Mouse (Mus musculus): ENCODE measurements at regions not wholly inside any gene's neighbourhood (a gene's known extent, or its start where the extent isn't known, plus 50 kb on each side); places are given as distances from the start of the nearest gene placed in this dataset.

DNA sequence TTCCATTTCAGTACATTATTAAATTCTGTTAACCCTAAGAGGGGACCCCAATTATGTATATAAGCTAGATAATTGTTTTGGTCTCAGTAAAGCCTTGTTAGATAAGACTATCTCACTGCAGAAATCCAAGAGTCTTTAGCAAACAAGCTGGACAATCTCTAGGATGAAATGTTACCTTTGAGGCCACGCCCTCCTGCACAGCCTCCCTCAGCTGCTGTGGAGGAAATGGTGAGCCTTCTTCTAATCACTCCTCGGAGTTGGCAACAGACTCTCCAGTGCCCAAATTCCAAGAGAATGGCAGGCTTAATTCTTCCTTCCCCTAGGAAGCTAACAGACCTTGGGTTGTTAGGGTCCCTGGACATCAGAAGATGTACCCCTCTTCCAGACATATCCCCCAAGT lies 252.7 kb upstream of the Gadl1 start:
- H3K4me3 ChIP-seq (replicated peaks): no peak overlapping the region
- peaks cover 4% of the 10 kb centered on the region for H3K4me1 ChIP-seq (ENCODE audit: control insufficient read depth)
- TF ChIP-seq GATA1 (IDR thresholded peaks at IDR 0.05; ENCODE audit: low read length) (no peak), TAL1 (IDR thresholded peaks at IDR 0.05; ENCODE audit: low read length) (no peak)
- H3K36me3 ChIP-seq (ENCODE audit: control insufficient read depth): no peaks in the 10 kb centered on the region
- H3K9me3 ChIP-seq (ENCODE audit: control insufficient read depth, low read length): peaks cover 5% of the 10 kb centered on the region
- no peaks in the 10 kb centered on the region for H3K27me3 ChIP-seq (ENCODE audit: control insufficient read depth)

DNA sequence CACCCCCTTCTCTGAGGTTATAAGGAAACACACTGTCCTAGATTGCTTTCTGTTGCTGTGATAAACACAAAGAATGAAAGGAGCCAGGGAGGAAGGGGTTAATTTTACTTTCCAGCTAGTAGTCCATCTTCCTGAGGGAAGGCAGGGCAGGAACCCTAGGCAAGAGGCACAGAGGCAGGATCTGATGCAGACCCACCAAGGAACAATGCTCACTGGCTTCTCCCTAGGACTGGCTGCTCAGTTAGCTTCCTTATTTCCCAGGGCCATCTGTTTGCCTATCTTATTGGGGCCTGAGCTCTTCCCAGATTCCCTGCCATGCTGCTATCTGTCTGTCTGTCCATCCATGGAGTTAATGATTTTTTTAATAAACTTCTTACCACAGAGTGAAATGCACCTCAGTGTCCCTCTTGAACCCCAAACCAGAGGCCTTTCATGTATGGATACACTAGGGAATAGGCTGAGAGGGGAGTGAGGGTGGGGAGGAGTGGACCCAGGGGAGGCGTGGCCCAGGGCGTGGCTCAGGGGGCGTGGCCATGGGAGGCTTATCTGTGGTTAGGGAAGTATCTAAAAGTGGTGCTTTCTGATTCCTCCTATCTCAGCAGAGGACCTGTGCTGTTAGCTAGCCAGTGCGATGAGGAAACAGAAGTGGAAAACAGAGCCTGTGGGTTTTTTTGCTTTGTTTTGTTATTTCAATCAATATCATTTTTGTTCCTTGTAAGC lies 252.1 kb upstream of the Gadl1 start:
- Histone ChIP-seq H3K36me3 (ENCODE audit: control insufficient read depth) (no peaks in the 10 kb centered on the region), H3K27me3 (ENCODE audit: control insufficient read depth) (no peaks in the 10 kb centered on the region), H3K4me1 (ENCODE audit: control insufficient read depth) (peaks cover 4% of the 10 kb centered on the region), H3K4me3 (replicated peaks) (no peak overlapping the region), H3K9me3 (ENCODE audit: control insufficient read depth, low read length) (peaks cover 5% of the 10 kb centered on the region)
- TF ChIP-seq TAL1 (IDR thresholded peaks at IDR 0.05; ENCODE audit: low read length) (no peak), GATA1 (IDR thresholded peaks at IDR 0.05; ENCODE audit: low read length) (no peak)

DNA sequence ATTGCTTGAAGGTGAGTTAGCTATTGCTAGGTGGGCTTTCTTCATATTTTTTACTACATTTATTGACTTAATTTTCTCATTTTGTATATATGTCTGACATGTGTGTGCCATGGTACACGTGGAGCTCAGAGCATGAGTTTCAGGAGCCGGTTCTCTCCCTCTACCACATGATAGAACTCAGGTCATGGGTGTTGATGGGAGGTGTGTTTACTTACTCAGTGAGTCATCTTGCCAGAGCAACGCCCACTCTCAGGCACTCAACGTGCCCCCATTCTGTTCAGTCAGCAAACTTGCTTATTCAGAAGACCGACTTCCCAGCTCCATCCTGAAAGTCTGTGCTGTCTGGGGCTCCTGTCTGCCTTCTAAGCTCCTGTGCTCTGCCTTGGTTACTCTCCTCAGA lies 250.8 kb upstream of the Gadl1 start:
- Histone ChIP-seq H3K27me3 (ENCODE audit: control insufficient read depth) (no peaks in the 10 kb centered on the region), H3K4me3 (replicated peaks) (no peak overlapping the region), H3K9me3 (ENCODE audit: control insufficient read depth, low read length) (no peaks in the 10 kb centered on the region; the same call in 1 of the 2 replicates), H3K36me3 (ENCODE audit: control insufficient read depth) (no peaks in the 10 kb centered on the region), H3K4me1 (ENCODE audit: control insufficient read depth) (peaks cover 4% of the 10 kb centered on the region)
- no peak for TF ChIP-seq TAL1 (IDR thresholded peaks at IDR 0.05; ENCODE audit: low read length)
- TF ChIP-seq GATA1 (IDR thresholded peaks at IDR 0.05; ENCODE audit: low read length): no peak

DNA sequence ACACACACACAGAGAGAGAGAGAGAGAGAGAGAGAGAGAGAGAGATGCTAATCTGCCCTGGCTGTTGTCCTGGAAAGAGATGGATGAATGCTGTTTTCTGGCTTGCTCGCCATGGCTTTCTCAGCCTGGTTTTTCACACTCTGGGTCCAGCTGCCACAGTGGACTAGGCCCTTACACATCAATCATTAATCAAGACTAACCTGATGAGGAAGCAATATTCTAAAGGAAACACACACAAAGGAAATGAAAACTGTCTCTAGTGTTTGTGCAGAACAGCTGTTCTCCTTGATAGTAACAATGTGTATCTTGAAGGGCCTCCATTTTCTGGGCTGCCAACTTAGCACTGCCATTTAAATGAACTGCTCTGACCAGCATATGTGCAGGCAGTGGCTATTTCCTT lies 248.9 kb upstream of the Gadl1 start:
- no peaks in the 10 kb centered on the region; the same call in 1 of the 2 replicates for H3K9me3 ChIP-seq (ENCODE audit: control insufficient read depth, low read length)
- TF ChIP-seq TAL1 (IDR thresholded peaks at IDR 0.05; ENCODE audit: low read length) (no peak), GATA1 (IDR thresholded peaks at IDR 0.05; ENCODE audit: low read length) (no peak)

DNA sequence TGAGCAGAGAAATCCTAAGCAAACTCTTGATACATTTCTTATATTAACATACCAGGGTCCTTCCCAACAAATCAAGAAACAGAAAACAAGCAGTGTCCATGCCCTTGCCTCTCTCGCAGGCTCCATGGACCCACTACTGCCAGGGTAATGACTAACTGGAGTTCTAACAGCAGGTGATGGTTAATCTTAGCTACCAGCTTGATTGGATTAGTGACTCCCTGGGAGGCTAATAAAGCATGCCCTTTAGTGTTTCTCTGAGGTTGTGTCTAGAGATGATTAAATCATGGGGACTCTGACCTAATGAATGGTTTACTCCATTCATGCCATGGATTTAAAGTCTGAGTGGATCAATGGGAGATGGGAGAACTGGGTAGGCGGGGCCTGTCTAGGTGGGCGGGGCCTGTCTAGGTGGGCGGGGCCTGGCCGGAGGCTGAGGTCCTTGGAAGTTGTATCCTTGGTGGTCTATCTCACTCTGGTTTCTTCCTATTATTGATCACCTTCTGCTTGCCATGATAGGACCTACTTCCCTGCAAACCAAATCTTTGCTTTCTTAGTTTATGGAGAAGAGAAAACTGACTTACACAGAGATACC lies 247.3 kb upstream of the Gadl1 start:
- Histone ChIP-seq H3K27me3 (ENCODE audit: control insufficient read depth) (no peaks in the 10 kb centered on the region), H3K4me3 (replicated peaks) (no peak overlapping the region), H3K9me3 (ENCODE audit: control insufficient read depth, low read length) (no peaks in the 10 kb centered on the region; the same call in 1 of the 2 replicates), H3K36me3 (ENCODE audit: control insufficient read depth) (no peaks in the 10 kb centered on the region), H3K4me1 (ENCODE audit: control insufficient read depth) (peaks cover 4% of the 10 kb centered on the region)
- TF ChIP-seq TAL1 (IDR thresholded peaks at IDR 0.05; ENCODE audit: low read length) (no peak), GATA1 (IDR thresholded peaks at IDR 0.05; ENCODE audit: low read length) (no peak)

More for the DNA sequence above, 248.9 kb upstream of the Gadl1 start:
- no peaks in the 10 kb centered on the region for H3K36me3 ChIP-seq (ENCODE audit: control insufficient read depth)
- H3K4me1 ChIP-seq (ENCODE audit: control insufficient read depth): peaks cover 4% of the 10 kb centered on the region
- no peaks in the 10 kb centered on the region for H3K27me3 ChIP-seq (ENCODE audit: control insufficient read depth)
- no peak overlapping the region for H3K4me3 ChIP-seq (replicated peaks)

DNA sequence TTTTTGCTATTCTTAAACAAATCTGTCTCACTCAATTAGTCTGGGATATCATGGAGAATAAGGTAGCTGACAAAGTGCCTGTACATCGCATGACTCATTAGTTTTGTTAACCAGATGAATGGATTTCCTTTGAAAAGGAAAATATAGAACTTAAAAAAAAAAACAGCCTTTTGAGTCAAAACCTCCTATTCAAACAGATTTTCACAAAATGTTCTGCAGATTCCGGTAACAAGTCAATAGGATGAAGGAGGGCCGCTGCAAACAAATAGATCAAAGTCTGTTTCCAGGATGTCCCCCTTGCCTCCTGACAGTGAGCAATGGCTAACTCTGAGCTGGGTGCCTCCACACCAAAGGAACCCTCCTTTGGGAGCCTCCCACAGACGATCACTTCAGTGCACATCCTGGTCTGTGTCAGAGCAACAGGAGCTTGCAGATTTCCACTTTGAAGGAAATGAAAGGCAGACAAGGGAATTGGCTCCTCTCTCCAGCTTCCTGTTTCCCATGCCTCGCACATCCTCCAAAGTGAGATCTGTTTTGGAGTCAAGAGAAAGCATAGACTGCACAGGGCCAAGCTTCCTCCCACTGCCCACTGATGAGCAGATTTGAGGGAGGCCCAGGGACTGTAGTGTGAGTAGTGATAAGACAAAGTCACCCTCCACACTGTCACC lies 243.8 kb upstream of the Gadl1 start:
- no peaks in the 10 kb centered on the region for H3K36me3 ChIP-seq (ENCODE audit: control insufficient read depth)
- no peak overlapping the region for H3K4me3 ChIP-seq (replicated peaks)
- TF ChIP-seq GATA1 (IDR thresholded peaks at IDR 0.05; ENCODE audit: low read length) (no peak), TAL1 (IDR thresholded peaks at IDR 0.05; ENCODE audit: low read length) (no peak)
- H3K4me1 ChIP-seq (ENCODE audit: control insufficient read depth): no peaks in the 10 kb centered on the region
- H3K27me3 ChIP-seq (ENCODE audit: control insufficient read depth): no peaks in the 10 kb centered on the region
- no peaks in the 10 kb centered on the region for H3K9me3 ChIP-seq (ENCODE audit: control insufficient read depth, low read length)

DNA sequence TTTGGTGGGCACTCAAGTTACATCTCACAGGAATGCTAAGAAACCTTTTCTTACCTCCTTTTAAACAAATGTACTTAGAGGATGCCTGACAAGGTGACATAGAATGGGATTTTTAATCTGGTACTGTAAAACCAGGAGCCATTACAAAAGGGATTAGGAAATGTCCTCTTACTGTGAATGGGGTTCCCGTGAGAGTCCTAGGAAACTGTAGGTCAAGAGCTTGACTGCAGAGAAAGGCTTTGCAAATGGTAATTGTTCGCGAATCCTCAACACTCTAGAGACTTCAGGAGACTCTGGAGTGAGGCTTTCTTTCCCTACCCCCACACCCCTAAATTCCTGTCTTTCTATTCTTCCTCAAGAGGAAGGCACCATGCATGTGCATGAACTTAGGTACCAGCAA lies 242.7 kb upstream of the Gadl1 start:
- H3K9me3 ChIP-seq (ENCODE audit: control insufficient read depth, low read length): no peaks in the 10 kb centered on the region
- TF ChIP-seq GATA1 (IDR thresholded peaks at IDR 0.05; ENCODE audit: low read length): no peak
- no peak for TF ChIP-seq TAL1 (IDR thresholded peaks at IDR 0.05; ENCODE audit: low read length)
- H3K4me1 ChIP-seq (ENCODE audit: control insufficient read depth): no peaks in the 10 kb centered on the region
- H3K36me3 ChIP-seq (ENCODE audit: control insufficient read depth): no peaks in the 10 kb centered on the region
- no peak overlapping the region for H3K4me3 ChIP-seq (replicated peaks)
- H3K27me3 ChIP-seq (ENCODE audit: control insufficient read depth): no peaks in the 10 kb centered on the region

DNA sequence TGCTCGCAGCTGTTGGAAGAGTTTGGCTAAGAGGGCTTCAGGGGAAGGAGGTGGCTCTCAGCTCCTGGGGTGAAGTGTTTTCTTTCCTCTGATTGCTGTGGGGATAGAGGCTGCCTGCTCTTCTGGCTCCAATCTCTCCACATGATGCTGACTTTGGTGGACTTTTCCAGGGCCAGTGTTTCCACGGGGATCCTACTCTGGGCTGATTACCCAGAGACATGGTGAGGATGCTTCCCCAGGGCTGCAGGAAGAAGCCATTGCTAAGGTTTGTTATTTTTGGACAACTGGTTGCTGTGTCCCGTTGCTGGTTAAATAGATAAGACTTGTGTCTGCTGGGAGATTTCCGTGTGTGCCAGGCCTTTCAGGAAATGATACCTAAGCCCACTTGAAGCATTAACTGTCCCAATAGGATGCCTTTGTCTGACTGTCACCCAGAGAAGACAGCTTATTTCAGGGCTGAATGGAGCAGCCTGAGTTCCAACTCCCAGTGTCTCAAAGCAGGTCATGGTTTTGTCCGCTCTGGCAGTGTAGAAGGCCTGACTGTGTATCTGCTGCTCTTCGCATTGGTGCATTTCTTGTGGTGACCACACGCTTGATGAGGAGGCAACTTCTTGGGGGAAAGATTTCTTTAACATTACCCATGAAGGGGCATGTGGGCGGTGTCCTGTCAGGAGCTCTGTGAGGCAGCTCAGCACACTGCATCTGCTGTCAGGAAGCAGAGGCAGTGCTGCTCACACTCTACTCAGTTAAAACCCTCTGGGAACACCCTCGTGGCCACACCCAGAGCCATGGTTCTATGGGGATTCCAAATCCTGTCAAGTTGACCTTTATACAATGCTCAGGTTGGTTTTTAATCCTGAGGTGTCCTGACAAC lies 228.3 kb upstream of the Gadl1 start:
- Histone ChIP-seq H3K4me3 (replicated peaks) (no peak overlapping the region), H3K4me1 (ENCODE audit: control insufficient read depth) (no peaks in the 10 kb centered on the region), H3K36me3 (ENCODE audit: control insufficient read depth) (no peaks in the 10 kb centered on the region), H3K27me3 (ENCODE audit: control insufficient read depth) (no peaks in the 10 kb centered on the region), H3K9me3 (ENCODE audit: control insufficient read depth, low read length) (no peaks in the 10 kb centered on the region)
- TF ChIP-seq TAL1 (IDR thresholded peaks at IDR 0.05; ENCODE audit: low read length): no peak
- no peak for TF ChIP-seq GATA1 (IDR thresholded peaks at IDR 0.05; ENCODE audit: low read length)
